Mouse (Mus musculus) embryonic stem cell, embryonic (primary cell): ENCODE data around the gene Plcd3.

Experiments
- CTCF ChIA-PET, 4 experiments: fragments of 300-600 bp in 2 of 4; fragments of 350-600 bp in 2 of 4; sonication (Branson Sonifier 250); formaldehyde crosslinking; loops; one replicate each; lab custom pipeline; 2022; ENCODE audit warnings: inconsistent platforms in 2 of 4; lab: Charles Lee
- POLR2A ChIA-PET, 4 experiments: fragments of 300-600 bp in 2 of 4; fragments of 350-600 bp in 2 of 4; sonication (Branson Sonifier 250); formaldehyde crosslinking; loops; one replicate each; lab custom pipeline; 2022; ENCODE audit warnings: antibody characterized with exemption in 4 of 4, inconsistent platforms in 1 of 4; lab: Charles Lee

Gene Plcd3

GRCm38 (mm10) chr11:103133456-103134185 is 32.2 kb upstream of the Plcd3 start:
- POLR2A ChIA-PET = interaction anchor here (0.6 to 33.6 kb wide), 163 partner anchors 8 to 1896 kb away, joined by 3 to 2603 read pairs (median 4); partner anchors contain the start of genes Hexim1 (in 4 of the 4), Acbd4 (in 3 of the 4), Plcd3 (in 3 of the 4) and Plekhm1 (in 3 of the 4)
- CTCF ChIA-PET = interaction anchor here (0.5 to 3.4 kb wide), 35 partner anchors 16 to 1163 kb away, joined by 3 to 48 read pairs (median 6); partner anchors contain the start of genes Hexim1 (in 3 of the 4), Acbd4 (in 1 of the 4) and Plcd3 (in 1 of the 4)

- CTCF ChIA-PET = interaction anchor here (0.5 to 3.4 kb wide), 45 partner anchors 10 to 1162 kb away, joined by 3 to 48 read pairs (median 5); partner anchors contain the start of genes Hexim1 (in 4 of the 4), Acbd4 (in 1 of the 4), Higd1b (in 1 of the 4) and Plcd3 (in 1 of the 4)
- POLR2A ChIA-PET = interaction anchor here (0.6 to 33.6 kb wide), 182 partner anchors 9 to 1896 kb away, joined by 3 to 2603 read pairs (median 4); partner anchors contain the start of genes Hexim1 (in 4 of the 4), Acbd4 (in 3 of the 4), Plcd3 (in 3 of the 4) and Plekhm1 (in 3 of the 4)
These were observed 31.4 kb upstream of the Plcd3 start for GRCm38 (mm10) chr11:103132576-103133455.

DNA sequence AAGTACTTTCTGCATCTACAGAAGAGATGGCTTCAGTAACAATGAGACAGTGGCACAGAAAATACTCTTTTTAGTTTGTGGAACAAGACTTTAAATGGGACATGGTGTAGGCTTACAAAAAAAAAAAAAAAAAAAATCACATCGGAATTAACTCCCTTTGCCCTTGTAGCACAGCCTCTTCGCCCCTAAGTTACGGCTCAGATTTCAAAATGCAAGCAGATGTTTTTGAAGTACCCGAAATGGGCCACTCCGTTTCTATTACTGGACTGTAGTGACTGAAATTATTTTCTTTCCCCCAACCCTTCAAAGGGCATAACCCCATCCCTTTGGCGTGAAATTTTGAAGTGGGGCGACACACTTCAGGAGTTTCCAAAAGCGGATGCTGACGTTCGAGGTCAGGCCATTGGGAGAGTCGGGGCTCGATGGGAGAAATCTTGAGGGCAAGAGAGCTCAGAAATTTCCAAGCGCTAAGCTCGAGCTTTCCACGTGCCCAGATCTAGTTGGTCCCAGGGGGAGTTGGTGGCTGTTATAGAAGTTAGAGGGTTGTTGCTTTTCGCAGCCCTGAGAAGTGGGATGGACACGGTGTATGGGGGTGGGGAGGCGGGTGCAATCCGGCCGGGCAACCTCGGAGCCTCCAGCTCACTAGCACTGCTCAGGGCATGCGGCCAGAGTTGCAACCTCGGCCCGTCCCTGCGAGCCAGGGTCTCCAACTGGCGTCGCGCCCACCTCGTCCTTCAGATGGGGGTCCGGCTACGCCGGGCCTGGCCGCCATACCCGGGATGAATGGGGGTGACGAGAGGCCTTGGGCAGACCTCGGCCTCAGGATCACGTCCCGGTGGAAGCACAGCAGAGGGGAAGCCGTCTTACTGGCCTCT is 30.5 kb upstream of the Plcd3 start, which contains the start of gene Hexim2:
TSS of gene Hexim2 (plus strand) at position 729 of the 875 bp plus-strand sequence.
- CTCF ChIA-PET = interaction anchor here (0.7 to 3.4 kb wide), 15 partner anchors 14 to 206 kb away, joined by 3 to 48 read pairs (median 8); partner anchors contain the start of genes Hexim1 (in 4 of the 4), Acbd4 (in 1 of the 4) and Plcd3 (in 1 of the 4)
- POLR2A ChIA-PET = interaction anchor here (0.5 to 33.6 kb wide), 87 partner anchors 9 to 1157 kb away, joined by 3 to 2603 read pairs (median 6); partner anchors contain the start of genes Hexim1 (in 4 of the 4), Acbd4 (in 3 of the 4), Plcd3 (in 3 of the 4) and Dcakd (in 2 of the 4)

DNA sequence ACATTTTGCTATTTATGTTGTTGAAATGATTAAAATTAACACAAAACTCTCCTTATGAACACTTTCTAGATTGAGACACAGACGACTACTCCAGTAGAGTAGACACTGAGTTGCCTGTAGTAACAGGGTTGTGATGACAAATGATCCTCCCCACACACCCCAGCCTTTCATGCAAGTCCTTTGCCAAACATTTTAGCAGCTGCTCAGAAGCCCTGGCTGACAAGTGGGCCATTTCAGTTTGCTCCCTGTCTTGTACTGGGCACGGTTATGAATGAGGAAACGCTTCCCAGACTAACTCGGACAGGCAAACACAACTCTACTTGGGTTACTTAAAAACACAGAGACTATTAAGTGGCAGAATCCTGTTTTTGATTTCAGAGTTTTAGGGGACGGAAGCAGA is 18.9 kb upstream of the Plcd3 start:
- POLR2A ChIA-PET = interaction anchor here in 3 of 4 experiments (0.6 to 4.9 kb wide), 6 partner anchors 9 to 90 kb away, joined by 3 to 57 read pairs (median 5); partner anchors contain the start of gene Hexim2 (in 2 of the 3)

DNA sequence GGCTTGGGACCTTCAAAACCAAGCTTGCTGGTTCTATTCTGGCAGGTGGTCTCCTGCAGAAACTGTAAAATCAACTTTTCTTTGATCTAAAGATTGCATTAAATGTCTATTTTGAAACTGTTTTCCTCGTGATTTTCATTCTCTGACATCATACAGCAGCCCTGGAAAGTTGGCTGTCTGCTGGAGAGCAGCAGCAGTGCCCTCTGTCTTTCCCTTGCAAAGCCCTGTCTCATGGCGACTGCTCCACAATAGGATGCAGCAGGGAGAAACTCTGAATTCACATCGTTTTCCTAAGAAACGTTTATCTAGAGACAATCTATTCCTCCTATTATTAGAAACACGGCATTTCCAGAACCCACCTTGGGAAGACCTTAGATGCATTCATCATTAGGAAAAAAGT is 18.2 kb upstream of the Plcd3 start:
- ChIA-PET POLR2A (interaction anchor here in 3 of 4 experiments (9.0 to 21.5 kb wide), 4 partner anchors 11 to 19 kb away, joined by 391 to 2603 read pairs (median 1166); partner anchors contain the start of genes Hexim2 (in 3 of the 3), Acbd4 (in 1 of the 3) and Plcd3 (in 1 of the 3)), CTCF (no interaction called here)

More for the DNA sequence above, 18.9 kb upstream of the Plcd3 start:
- CTCF ChIA-PET = interaction anchor here in 1 of 4 experiments (0.6 kb wide), 1 partner anchor 52 kb away, joined by 4 read pairs; no protein-coding TSS in a partner anchor

DNA sequence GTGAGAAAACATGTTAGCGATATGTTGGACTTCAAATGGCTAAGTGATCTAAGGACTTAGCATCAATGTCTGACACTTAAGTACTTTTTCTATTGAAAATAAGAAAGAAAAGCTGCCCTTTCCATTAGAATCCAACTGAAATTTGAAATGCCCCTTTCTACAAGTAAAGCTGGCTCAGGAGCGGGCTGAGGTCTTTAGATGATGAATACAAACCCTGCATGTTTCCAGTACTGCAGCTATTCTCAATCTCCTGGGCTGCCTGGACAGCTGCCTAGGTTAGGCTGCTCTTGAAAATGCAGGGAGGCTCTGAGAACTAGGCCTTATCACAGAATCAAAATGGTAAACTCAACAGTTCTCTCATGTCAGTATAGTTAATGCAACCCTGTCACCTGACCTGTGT is 17.4 kb upstream of the Plcd3 start:
- ChIA-PET POLR2A (interaction anchor here (1.4 to 21.5 kb wide), 9 partner anchors 11 to 194 kb away, joined by 3 to 2603 read pairs (median 391); partner anchors contain the start of genes Hexim2 (in 4 of the 4), Acbd4 (in 2 of the 4), Plcd3 (in 2 of the 4) and Kif18b (in 1 of the 4)), CTCF (interaction anchor here in 1 of 4 experiments (1.2 kb wide), 1 partner anchor 21 kb away, joined by 3 read pairs; no protein-coding TSS in a partner anchor)

GRCm38 (mm10) chr11:103117591-103118009 is 16.1 kb upstream of the Plcd3 start:
- ChIA-PET CTCF (interaction anchor here in 3 of 4 experiments (0.6 to 4.5 kb wide), 12 partner anchors 13 to 377 kb away, joined by 3 to 68 read pairs (median 6); partner anchors contain the start of genes Acbd4 (in 1 of the 3), Hexim2 (in 1 of the 3) and Plcd3 (in 1 of the 3)), POLR2A (interaction anchor here (0.5 to 21.5 kb wide), 43 partner anchors 9 to 514 kb away, joined by 3 to 2603 read pairs (median 7); partner anchors contain the start of genes Hexim2 (in 4 of the 4), Acbd4 (in 3 of the 4), Plcd3 (in 3 of the 4) and Map3k14 (in 2 of the 4))

DNA sequence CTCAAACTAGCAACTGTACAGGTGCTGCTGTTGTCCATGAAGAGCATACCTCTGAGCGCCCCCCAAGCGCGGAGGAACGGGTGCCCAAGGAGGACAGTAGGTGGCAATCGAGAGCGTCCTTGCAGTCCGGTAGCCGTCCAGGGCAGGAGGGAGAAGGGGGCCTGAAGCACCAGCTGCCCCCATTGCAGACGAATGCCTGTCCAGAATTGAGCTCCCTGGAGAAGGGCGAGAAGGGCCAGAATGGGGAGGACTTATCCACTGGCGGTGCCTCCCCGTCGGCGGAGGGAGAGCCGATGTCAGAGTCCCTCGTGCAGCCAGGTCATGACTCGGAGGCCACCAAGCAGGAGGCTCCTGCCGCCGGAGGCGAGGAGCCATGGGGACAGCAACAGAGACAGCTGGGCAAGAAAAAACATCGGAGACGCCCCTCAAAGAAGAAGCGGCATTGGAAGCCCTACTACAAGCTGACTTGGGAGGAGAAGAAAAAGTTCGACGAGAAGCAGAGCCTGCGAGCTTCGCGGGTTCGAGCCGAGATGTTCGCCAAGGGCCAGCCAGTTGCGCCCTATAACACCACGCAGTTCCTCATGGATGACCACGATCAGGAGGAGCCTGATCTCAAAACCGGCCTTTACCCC is 15.6 kb upstream of the Plcd3 start:
- POLR2A ChIA-PET = interaction anchor here (0.5 to 21.5 kb wide), 55 partner anchors 13 to 1938 kb away, joined by 3 to 2603 read pairs (median 7); partner anchors contain the start of genes Hexim2 (in 4 of the 4), Acbd4 (in 3 of the 4), Plcd3 (in 3 of the 4) and Map3k14 (in 2 of the 4)
- CTCF ChIA-PET = interaction anchor here in 3 of 4 experiments (0.6 to 4.5 kb wide), 12 partner anchors 13 to 1173 kb away, joined by 3 to 68 read pairs (median 6); partner anchors contain the start of genes Acbd4 (in 1 of the 3), Hexim2 (in 1 of the 3), Plcd3 (in 1 of the 3) and Tmub2 (in 1 of the 3)

DNA sequence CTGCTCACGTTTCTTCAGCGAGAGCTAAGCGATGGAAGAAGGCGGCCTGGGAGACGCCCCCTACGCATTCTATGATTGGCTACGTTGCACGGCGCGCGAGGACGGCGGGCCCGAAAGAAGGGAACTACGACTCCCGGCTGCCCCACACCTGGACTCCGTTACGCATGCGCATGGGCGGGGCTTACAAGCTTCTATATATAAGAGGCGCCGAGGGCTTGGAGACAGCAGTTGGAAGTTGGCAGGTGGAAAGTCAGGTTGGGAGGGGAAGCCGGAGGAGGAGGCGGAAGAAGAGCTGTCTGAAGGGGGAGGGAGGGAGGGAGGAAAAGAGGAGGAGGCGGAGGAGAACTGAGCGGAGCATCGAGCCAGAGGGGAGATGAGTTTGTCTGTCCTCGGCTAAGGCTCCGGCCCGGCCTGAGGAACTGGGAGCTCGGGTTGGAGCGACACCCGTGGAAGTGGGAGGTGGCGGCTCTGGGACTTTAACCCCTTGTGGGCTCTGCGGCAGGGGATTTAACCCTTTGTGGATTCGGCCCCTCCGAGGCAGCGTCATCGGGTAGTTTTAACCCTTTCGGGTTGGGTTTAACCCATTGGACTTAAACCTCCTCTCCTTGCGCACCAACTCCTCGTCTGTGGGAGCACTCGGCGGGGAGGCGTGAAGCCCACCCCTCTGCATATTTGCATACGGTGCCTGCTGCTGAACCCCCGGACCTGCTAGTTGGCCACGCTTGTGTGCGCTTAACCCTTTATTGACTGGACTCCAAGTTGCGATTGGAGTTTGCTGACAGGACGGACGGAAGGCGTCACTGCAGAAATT is 14.8 kb upstream of the Plcd3 start, which contains the start of gene Hexim1:
TSS of gene Hexim1 (plus strand) at position 224 of the 811 bp plus-strand sequence.
- POLR2A ChIA-PET = interaction anchor here (0.6 to 21.5 kb wide), 301 partner anchors 9 to 1937 kb away, joined by 3 to 2603 read pairs (median 4); partner anchors contain the start of genes Acbd4 (in 4 of the 4), Hexim2 (in 4 of the 4), Kif18b (in 4 of the 4) and Plcd3 (in 4 of the 4)
- CTCF ChIA-PET = interaction anchor here (0.6 to 4.5 kb wide), 30 partner anchors 10 to 1174 kb away, joined by 3 to 68 read pairs (median 4); partner anchors contain the start of genes Acbd4 (in 3 of the 4), Hexim2 (in 3 of the 4), Plcd3 (in 3 of the 4) and Tmub2 (in 1 of the 4)

GRCm38 (mm10) chr11:103115163-103116007 is 13.9 kb upstream of the Plcd3 start:
- ChIA-PET CTCF (interaction anchor here (0.6 to 4.5 kb wide), 30 partner anchors 9 to 1175 kb away, joined by 3 to 68 read pairs (median 4); partner anchors contain the start of genes Acbd4 (in 3 of the 4), Hexim2 (in 3 of the 4), Plcd3 (in 3 of the 4) and Tmub2 (in 1 of the 4)), POLR2A (interaction anchor here (0.5 to 21.5 kb wide), 302 partner anchors 8 to 1743 kb away, joined by 3 to 2603 read pairs (median 4); partner anchors contain the start of genes Acbd4 (in 4 of the 4), Hexim2 (in 4 of the 4), Plcd3 (in 4 of the 4) and Dcakd (in 3 of the 4))

DNA sequence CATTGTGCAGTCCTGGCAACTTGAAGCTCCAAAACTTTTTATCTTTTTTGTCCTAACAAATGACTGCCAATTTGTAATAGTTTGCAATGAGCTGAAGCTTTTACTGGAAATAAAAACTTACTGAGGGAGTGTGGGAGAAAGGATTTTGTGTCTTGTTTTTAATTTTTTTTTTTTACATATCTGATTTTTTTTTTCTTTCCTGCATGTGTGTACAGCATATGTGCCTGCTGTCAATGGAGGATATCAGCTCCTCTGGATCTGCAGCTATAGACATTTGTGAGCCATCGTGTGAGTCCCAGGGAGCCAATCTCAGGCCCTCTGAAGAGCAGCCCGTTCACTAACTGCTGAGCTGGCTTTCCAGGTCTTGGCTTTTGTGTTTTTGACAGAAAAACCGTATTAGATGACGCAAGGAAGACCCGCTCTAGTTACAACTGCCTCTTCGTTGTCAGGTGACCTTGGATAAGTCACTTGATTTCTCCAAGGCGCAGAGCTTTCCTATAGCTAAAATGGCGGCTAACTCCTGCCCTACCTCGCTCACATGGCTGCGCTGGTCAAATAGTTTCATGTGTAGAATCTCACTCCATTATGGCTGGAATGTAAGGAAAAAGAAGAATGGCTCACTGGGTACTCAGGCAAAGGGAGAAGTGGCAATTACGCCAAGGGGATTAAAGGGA is 12.9 kb upstream of the Plcd3 start:
- CTCF ChIA-PET = interaction anchor here in 3 of 4 experiments (0.7 to 4.5 kb wide), 9 partner anchors 11 to 122 kb away, joined by 3 to 68 read pairs (median 13); partner anchors contain the start of genes Hexim2 (in 3 of the 3), Acbd4 (in 2 of the 3) and Plcd3 (in 2 of the 3)
- POLR2A ChIA-PET = interaction anchor here (0.5 to 21.5 kb wide), 106 partner anchors 10 to 1487 kb away, joined by 3 to 2603 read pairs (median 8); partner anchors contain the start of genes Acbd4 (in 4 of the 4), Hexim2 (in 4 of the 4), Plcd3 (in 4 of the 4) and Dcakd (in 3 of the 4)

GRCm38 (mm10) chr11:103113771-103114170 is 12.3 kb upstream of the Plcd3 start:
- ChIA-PET POLR2A (interaction anchor here (0.5 to 21.5 kb wide), 52 partner anchors 10 to 1486 kb away, joined by 3 to 2603 read pairs (median 10); partner anchors contain the start of genes Hexim2 (in 4 of the 4), Acbd4 (in 3 of the 4), Plcd3 (in 3 of the 4) and Ccdc103 (in 1 of the 4)), CTCF (interaction anchor here in 3 of 4 experiments (0.7 to 4.5 kb wide), 7 partner anchors 11 to 123 kb away, joined by 3 to 68 read pairs (median 17); partner anchors contain the start of genes Acbd4 (in 2 of the 3), Hexim2 (in 2 of the 3) and Plcd3 (in 2 of the 3))
